Mouse (Mus musculus) embryo, embryonic 10 days (tissue): ENCODE data around the gene Smtnl1.
"Not testable (repeated sequence)": the region's sequence is repeated elsewhere in the genome, so short reads cannot be mapped to it uniquely, and the experiment has no call there.

Experiments
- DNase-seq: peaks from one replicate; pipeline ENCODE4 v3.0.0-alpha.2; 2015; ENCODE audit warnings: low spot score

Gene Smtnl1

GRCm38 (mm10) chr2:84838593-84838949 lies 16.1 kb upstream of the Smtnl1 start, which contains the start of gene Slc43a1:
Gene Slc43a1, plus strand, starts transcription at chr2:84838850.
- DNase-seq: no peak

DNA sequence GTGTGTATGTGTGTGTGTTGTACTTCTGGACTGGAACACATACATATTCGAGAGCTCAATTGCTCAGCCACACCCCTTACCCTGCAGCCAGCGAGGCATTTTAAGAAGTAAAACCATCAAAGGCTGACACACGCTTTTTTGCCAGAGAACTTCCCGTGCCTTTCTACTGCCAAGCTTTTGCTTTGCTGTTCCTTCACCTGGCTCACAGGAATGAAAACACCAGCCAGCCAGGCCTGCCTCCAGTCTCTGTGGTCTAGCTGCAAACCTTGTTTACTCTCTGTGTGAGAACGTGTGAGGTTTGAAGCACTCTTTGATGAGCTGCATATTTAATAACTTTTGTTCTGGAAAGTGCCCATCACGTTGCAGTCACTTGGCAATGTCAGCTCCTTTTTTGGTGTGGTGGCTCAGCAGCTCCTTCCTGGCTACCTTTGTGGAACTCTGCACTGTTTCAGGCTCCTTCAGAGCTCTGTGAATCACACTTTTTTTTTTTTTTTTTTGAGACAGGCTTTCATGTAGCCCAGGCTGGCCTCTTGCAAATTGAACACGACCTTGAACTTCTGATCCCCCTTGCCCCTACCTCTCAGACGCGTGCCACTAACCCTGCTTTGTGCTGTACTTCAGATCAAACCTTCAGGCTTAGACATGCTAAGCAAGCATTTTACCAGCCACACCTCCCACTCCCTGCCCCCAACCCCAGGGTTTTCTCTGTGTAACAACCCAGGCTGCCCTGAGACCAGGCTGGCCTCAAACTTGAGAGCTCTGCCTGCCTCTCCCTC lies 15.6 kb upstream of the Smtnl1 start:
- no peak for DNase-seq

GRCm38 (mm10) chr2:84837107-84837506 lies 14.7 kb upstream of the Smtnl1 start:
- DNase-seq: no peak

- DNase-seq: peak; percentile 94
Observed at GRCm38 (mm10) chr2:84831666-84832391, 9.4 kb upstream of the Smtnl1 start.

GRCm38 (mm10) chr2:84827283-84827920 lies 5.0 kb upstream of the Smtnl1 start:
- no peak for DNase-seq

DNA sequence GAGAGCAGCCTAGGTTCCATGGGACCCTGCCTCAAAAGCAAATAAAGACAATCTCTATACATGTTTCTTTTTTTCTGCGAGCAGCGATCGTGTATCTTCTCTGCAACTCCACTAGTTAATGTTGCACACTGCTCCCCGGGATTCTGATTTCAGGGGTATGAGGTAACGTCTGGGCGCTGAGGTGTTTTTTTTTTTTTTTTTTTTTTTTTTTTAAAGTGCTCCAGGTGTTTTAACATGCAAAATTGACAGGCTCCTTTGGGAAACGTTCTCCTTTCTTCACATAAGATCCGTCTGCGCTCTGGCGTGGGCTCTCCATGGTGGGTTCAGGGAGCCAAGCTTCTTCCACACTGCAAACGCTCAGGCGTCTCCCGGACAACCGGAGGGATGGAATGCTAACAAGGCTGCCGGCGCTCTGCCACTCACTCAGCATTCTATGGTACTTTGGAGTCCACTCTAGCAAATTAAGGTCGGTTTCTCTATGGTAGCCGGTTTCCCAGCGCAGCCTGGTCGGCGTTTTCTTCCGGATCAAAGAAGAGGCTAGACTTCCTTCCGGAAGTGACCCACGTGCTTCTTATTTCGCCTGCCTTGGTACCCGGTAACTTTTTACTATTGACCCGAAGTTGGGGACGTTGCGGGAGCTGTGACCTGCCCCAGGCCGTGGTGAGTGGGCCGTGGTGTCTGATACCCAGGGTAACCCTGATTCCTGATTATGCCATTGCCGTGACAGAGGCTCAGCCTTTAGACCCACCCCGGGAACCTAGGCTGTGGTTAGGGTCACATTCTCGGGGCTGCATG lies 4.2 kb upstream of the Smtnl1 start, which contains the start of gene Timm10:
Gene Timm10, plus strand, starts transcription at position 510 of the 795 bp plus-strand sequence.
- peak; percentile 95 for DNase-seq

- no peak for DNase-seq
Observed at GRCm38 (mm10) chr2:84823237-84823636, 785 bp upstream of the Smtnl1 start.

GRCm38 (mm10) chr2:84819861-84820260 lies 2.6 kb downstream of the Smtnl1 start:
- DNase-seq: no peak

DNA sequence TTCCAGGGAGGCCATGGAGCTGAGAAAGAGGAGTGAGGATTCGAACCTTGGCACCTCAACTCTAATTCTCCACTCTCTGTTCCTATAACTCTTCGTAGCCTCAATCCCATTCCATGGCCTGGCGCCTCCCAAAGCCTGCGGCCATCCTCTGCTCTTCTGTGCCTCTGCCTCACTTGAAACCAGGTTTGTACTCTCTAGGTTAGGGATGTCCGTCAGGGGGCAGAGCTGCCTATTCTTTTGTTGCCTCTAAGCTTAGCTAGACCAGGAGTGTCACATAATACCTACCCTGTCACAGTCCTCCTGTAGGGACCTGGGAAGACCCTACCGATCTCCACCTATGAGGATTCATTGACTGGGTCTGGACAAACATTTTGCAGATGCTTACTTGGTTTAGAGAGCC lies 9.8 kb downstream of the Smtnl1 start:
- DNase-seq: no peak

- no peak for DNase-seq
Observed at GRCm38 (mm10) chr2:84811880-84812279, 10.6 kb downstream of the Smtnl1 start.

- DNase-seq: peak; percentile 91
Observed at GRCm38 (mm10) chr2:84810886-84811577, 11.4 kb downstream of the Smtnl1 start.

DNA sequence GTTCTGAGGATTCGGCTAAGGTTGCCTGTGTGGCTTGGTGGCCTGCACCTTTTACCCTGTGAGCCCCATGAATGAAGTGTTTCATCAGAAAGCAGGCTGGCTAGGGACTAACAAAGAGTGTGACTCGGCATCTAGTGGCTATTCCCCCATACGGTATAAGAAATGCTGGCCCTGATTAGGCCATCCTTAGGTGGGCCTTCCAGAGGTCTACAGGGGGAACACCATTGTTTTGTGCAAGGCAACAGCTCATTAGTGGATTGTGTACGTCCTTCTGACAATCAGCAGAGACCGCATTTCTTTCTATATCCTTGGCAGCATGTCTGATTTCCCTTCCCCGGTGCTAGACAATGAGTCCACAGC lies 11.9 kb downstream of the Smtnl1 start:
- no peak for DNase-seq

GRCm38 (mm10) chr2:84809330-84809729 lies 13.1 kb downstream of the Smtnl1 start:
- DNase-seq: no peak

- DNase-seq: no peak
Observed at GRCm38 (mm10) chr2:84806546-84806945, 15.9 kb downstream of the Smtnl1 start.

DNA sequence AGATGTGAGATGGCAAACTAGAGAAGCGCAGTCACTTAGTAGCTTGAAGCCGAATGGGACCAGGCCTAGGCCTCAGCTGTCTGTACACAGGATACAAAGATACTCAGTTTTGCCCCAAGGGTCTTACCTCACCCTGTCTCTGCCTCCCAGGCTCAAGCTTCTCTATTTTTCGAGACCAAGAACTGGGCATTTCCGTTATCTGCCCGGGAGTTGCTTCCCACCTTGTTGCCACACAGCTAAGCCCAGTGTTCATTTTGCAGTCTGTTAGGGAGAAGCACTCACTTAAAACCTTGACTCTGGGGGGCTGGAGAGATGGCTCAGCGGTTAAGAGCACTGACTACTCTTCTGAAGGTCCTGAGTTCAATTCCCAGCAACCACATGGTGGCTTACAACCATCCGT lies 18.5 kb downstream of the Smtnl1 start:
- no peak for DNase-seq

DNA sequence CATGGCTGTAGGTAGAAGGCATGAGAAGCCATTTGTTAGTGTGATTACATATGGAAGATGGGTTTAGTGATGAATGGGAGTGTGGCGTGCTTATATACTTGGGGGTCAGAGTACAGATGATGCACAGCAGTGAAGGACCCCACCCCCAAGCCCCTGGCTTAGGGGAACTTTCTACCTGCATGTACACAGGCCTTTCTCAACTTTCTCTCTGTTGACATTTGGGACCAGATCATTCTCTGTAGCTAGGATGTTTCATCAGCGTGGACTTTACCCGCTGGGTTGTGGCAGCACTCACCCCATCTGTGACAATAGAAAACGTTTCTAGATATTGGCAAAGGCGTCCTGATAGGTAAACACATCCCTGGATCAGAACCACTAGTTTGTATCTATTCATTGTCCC lies 21.2 kb downstream of the Smtnl1 start:
- not testable (repeated sequence) for DNase-seq

- no peak for DNase-seq
Observed at GRCm38 (mm10) chr2:84800304-84800703, 22.1 kb downstream of the Smtnl1 start.

DNA sequence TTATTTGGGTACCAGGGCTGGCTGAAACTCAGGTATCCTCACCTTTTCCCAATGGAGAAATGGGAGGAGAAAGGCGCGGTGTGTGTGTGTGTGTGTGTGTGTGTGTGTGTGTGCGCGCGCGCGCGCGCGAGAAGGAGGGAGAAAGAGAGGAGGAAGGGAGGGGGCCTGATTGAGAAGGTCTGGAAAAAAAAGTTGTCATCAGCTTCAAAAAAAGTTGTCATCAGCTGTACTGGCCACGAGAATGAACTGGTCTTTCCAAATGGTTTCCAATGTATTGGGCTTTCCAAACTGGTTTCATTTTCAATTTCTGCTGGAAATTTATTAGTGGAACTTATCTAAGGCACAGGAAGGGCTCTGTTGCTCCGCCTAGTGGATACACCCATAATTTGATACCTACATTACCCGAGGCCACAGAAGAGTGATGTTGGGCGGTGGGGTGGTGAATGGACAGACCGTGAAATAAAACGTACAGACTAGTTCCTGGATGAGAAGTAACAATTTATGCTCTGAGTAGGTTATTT lies 23.4 kb downstream of the Smtnl1 start:
- peak; percentile 86 for DNase-seq

DNA sequence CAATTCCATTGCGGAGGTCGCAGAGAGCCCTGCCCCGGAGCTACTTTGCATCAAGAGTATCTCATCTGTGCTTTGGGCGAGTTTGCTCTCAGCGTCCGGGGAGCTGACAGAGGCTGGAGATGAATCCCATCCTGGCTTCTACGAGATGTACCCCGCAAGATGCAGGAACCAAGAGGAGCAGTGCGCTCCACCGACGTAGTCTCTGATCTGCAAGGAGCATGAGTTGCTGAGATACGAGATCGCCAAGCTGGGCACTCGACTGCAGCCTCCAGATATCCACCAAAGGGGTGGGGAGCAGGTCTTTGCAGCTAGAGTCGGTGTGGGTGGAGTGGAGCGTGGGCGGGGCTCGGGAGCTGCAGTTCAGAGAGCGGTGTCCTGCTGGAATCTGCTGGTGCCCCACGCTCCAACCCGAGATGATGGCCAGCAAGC lies 23.9 kb downstream of the Smtnl1 start, which contains the start of gene Ube2l6:
Gene Ube2l6, plus strand, starts transcription at position 336 of the 429 bp plus-strand sequence.
- peak; percentile 76 for DNase-seq

DNA sequence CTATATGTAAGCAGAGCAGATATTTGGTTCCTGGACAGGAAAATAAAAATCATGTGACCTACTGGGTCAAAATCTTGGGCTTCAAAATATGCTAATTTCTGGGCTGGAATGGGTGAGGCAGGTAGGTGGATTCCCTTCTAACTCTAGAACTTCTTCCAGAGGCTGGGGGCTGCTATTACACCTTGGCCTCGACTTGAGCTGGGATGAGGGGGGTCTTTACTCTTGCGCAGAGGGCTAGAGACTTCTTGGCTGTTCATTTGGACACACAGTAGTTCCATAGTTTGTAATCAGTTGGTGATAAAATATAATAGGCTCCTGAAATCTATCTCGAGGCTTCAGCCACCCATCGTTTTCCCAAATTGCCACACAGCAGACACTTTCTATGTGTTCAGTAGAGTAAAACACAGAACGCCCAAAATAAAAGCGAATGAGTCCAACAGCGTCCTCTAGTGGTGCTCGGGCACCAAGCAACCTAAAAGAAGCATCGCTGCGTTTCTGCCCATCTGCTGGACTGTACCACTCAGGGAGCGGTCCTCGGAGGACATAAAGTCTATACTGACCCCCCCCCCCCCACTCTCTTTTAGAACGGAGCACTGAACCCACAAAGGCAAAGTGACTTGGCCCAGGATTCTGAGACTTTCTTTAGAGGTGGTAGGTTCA lies 24.5 kb downstream of the Smtnl1 start:
- peak; percentile 93 for DNase-seq

DNA sequence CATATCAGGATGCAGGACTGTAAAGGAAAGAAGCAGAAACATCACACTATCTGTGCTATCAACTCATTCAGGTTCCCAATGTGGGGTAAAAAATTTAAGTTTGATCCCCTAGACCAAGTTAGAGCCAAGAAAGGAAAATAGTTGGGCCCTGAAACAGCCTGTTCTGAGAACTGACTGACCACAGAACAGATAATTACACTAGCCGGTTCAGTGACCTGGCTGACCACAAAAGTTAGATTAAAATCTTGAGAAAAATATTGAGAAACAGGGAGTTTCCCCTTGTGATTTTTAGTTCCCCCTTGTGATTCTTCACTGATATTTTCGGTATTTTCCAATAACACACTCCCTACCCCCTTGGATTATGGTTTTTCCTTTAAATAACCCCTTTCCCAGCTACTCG lies 28.6 kb downstream of the Smtnl1 start:
- no peak for DNase-seq
